Mouse (Mus musculus): ENCODE data around the gene Zfp3. TPM values are rescaled to one million over a fixed set of nuclear protein-coding genes. Genes with fewer than 3 reads are reported as not detected.

Gene Zfp3
- polyA plus RNA-seq (2015; fragmentation: Nextera tagmentation; extraction: Ambion mirVana), result 10.5 and 11.4 TPM in 2 replicates

GRCm38 (mm10) chr11:70763936-70764808 is at the start of gene Zfp3:
Gene Zfp3 (plus strand): TSS chr11:70764209.

GRCm38 (mm10) chr11:70812365-70812764 is 48.4 kb downstream of the Zfp3 start, which contains the start of gene Scimp:
Gene Scimp (minus strand): TSS chr11:70812586.

Small RNA genes within 50 kb of the gene (microRNA-seq; reads per million reads assigned to microRNA genes)
- gene Gm22760, result 0 reads per million in 2 experiments

Other genes starting within 250 kb of the Zfp3 start
- 0.31 and 0.34 TPM in 2 replicates for gene Vmo1, start 249.6 kb upstream of the Zfp3 start, polyA plus RNA-seq (2015; fragmentation: Nextera tagmentation; extraction: Ambion mirVana)
- 0.15 and 0.44 TPM in 2 replicates for gene Gltpd2, start 245.0 kb upstream of the Zfp3 start, polyA plus RNA-seq (2015; fragmentation: Nextera tagmentation; extraction: Ambion mirVana)
- 671 and 694 TPM in 2 replicates for gene Psmb6, start 238.8 kb upstream of the Zfp3 start, polyA plus RNA-seq (2015; fragmentation: Nextera tagmentation; extraction: Ambion mirVana)
- not detected in 2 replicates for gene Gm40193, start 231.3 kb upstream of the Zfp3 start, polyA plus RNA-seq (2015; fragmentation: Nextera tagmentation; extraction: Ambion mirVana)
- 8.9 and 9.1 TPM in 2 replicates for gene Pld2, start 224.1 kb upstream of the Zfp3 start, polyA plus RNA-seq (2015; fragmentation: Nextera tagmentation; extraction: Ambion mirVana)
- 7.8 and 8.1 TPM in 2 replicates for gene Mink1, start 201.3 kb upstream of the Zfp3 start, polyA plus RNA-seq (2015; fragmentation: Nextera tagmentation; extraction: Ambion mirVana)
- gene 4930544D05Rik, start 148.4 kb upstream of the Zfp3 start, polyA plus RNA-seq (2015; fragmentation: Nextera tagmentation; extraction: Ambion mirVana), result 0.22 and 0.44 TPM in 2 replicates
- gene Chrne, start 145.0 kb upstream of the Zfp3 start, polyA plus RNA-seq (2015; fragmentation: Nextera tagmentation; extraction: Ambion mirVana), result 2.9 and 3.8 TPM in 2 replicates
- gene Gp1ba, start 125.1 kb upstream of the Zfp3 start, polyA plus RNA-seq (2015; fragmentation: Nextera tagmentation; extraction: Ambion mirVana), result 0.21 and 0.37 TPM in 2 replicates
- gene Rnf167, start 117.0 kb upstream of the Zfp3 start, polyA plus RNA-seq (2015; fragmentation: Nextera tagmentation; extraction: Ambion mirVana), result 69.4 and 70.9 TPM in 2 replicates
- gene Slc25a11, start 116.7 kb upstream of the Zfp3 start, polyA plus RNA-seq (2015; fragmentation: Nextera tagmentation; extraction: Ambion mirVana), result 302 and 335 TPM in 2 replicates
- gene Pfn1, start 109.6 kb upstream of the Zfp3 start, polyA plus RNA-seq (2015; fragmentation: Nextera tagmentation; extraction: Ambion mirVana), result 813 and 1,027 TPM in 2 replicates
- 4,370 and 4,803 TPM in 2 replicates for gene Eno3, start 107.0 kb upstream of the Zfp3 start, polyA plus RNA-seq (2015; fragmentation: Nextera tagmentation; extraction: Ambion mirVana)
- gene Spag7, start 94.8 kb upstream of the Zfp3 start, polyA plus RNA-seq (2015; fragmentation: Nextera tagmentation; extraction: Ambion mirVana), result 197 and 208 TPM in 2 replicates
- 8.7 and 9.3 TPM in 2 replicates for gene Camta2, start 76.1 kb upstream of the Zfp3 start, polyA plus RNA-seq (2015; fragmentation: Nextera tagmentation; extraction: Ambion mirVana)
- 3.9 and 6.0 TPM in 2 replicates for gene Inca1, start 64.1 kb upstream of the Zfp3 start, polyA plus RNA-seq (2015; fragmentation: Nextera tagmentation; extraction: Ambion mirVana)
- 4.0 and 4.5 TPM in 2 replicates for gene Kif1c, start 63.7 kb upstream of the Zfp3 start, polyA plus RNA-seq (2015; fragmentation: Nextera tagmentation; extraction: Ambion mirVana)
- 0.45 and 0.52 TPM in 2 replicates for gene Scimp, start 48.4 kb downstream of the Zfp3 start, polyA plus RNA-seq (2015; fragmentation: Nextera tagmentation; extraction: Ambion mirVana)
- gene Rabep1, start 80.6 kb downstream of the Zfp3 start, polyA plus RNA-seq (2015; fragmentation: Nextera tagmentation; extraction: Ambion mirVana), result 27.2 and 28.6 TPM in 2 replicates
- 77.0 and 77.8 TPM in 2 replicates for gene Nup88, start 205.8 kb downstream of the Zfp3 start, polyA plus RNA-seq (2015; fragmentation: Nextera tagmentation; extraction: Ambion mirVana)
- gene Rpain, start 206.0 kb downstream of the Zfp3 start, polyA plus RNA-seq (2015; fragmentation: Nextera tagmentation; extraction: Ambion mirVana), result 32.9 and 36.9 TPM in 2 replicates
- 221 and 223 TPM in 2 replicates for gene C1qbp, start 218.8 kb downstream of the Zfp3 start, polyA plus RNA-seq (2015; fragmentation: Nextera tagmentation; extraction: Ambion mirVana)
- gene Dhx33, start 240.2 kb downstream of the Zfp3 start, polyA plus RNA-seq (2015; fragmentation: Nextera tagmentation; extraction: Ambion mirVana), result 6.4 TPM in 2 replicates

Data from skeletal muscle tissue, postnatal 0 days (tissue).